Mouse (Mus musculus) E14TG2a.4 (cell line): Measurements from ENCODE around the gene Ppp6r2.

Experiments used
- H3K27me3 ChIP-seq: 2 replicates; pipeline ENCODE4 v1.6.1; 2014; ENCODE audit warnings: low read length, control low read depth; ENCODE audit not compliant: insufficient read depth
- H3K36me3 ChIP-seq: 2 replicates; pipeline ENCODE4 v1.6.1; 2014; ENCODE audit warnings: low read length, control low read depth; ENCODE audit not compliant: insufficient read depth
- H3K4me1 ChIP-seq: replicated peaks from 2 replicates; pipeline ENCODE4 v1.6.1; 2014; ENCODE audit warnings: low read depth, low read length, control low read depth
- H3K4me3 ChIP-seq: replicated peaks from 2 replicates; pipeline ENCODE4 v1.5.1; 2014; ENCODE audit warnings: mild to moderate bottlenecking, low read length
- H3K9me3 ChIP-seq: 2 replicates; pipeline ENCODE4 v1.6.1; 2014; ENCODE audit warnings: low read length, control low read depth
- CTCF ChIP-seq: conservative IDR thresholded peaks from 2 replicates; pipeline ENCODE4 v1.5.1; 2014; ENCODE audit warnings: low read length
- NANOG ChIP-seq: IDR thresholded peaks from 2 replicates; pipeline ENCODE4 v1.6.1; 2014; ENCODE audit warnings: borderline replicate concordance, low read length, mixed read lengths
- POU5F1 ChIP-seq: IDR thresholded peaks from 2 replicates; pipeline ENCODE4 v1.6.1; 2014; ENCODE audit warnings: low read length, borderline replicate concordance

Ppp6r2 gene

DNA sequence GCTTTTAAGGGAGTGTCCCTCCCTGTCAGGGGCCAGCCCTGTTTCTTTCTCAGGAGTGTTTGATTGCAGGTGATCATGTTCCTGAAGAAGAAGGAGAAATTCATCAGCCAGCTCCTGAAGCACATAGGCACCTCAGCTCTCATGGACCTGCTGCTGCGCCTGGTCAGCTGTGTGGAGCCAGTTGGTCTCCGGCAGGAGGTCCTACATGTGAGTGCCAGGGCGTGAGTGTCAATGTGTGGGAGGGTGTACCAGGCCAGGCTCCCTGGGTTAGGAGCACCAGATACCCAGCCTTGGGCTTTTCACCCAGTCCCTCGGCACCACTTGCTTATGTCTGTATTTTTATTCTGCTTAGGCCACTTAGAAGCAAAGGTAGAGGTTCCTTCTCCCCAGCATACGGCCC, 47.6 kb downstream of the Ppp6r2 start:
- H3K27me3 ChIP-seq, result no peaks in the 10 kb centered on the region
- no peaks in the 10 kb centered on the region for H3K9me3 ChIP-seq
- TF ChIP-seq CTCF, result no peak
- no peak for TF ChIP-seq POU5F1
- TF ChIP-seq NANOG, result no peak
- no peaks in the 10 kb centered on the region for H3K36me3 ChIP-seq
- no peaks in the 10 kb centered on the region for H3K4me1 ChIP-seq
- H3K4me3 ChIP-seq, result no peak overlapping the region

DNA sequence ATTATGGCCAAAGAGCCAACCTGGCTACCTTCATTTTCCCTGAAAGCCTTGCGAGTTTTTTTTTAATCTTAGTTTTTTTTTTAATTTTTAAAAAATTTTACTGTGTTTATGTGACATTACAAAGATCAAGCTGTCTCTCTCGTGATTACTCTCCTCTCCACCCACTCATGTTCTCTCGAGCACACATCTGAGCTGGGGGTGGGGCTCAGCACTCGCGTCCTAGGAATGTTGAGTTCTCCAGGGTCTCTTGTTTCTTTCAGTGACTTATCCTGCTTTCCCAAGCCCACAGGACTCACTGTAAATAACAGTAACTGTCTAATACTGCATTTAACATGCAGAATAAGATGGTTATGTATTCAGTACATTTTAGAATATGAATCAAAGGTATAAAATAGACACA, 53.1 kb downstream of the Ppp6r2 start:
- H3K4me3 ChIP-seq, result no peak overlapping the region
- H3K9me3 ChIP-seq, result no peaks in the 10 kb centered on the region
- H3K36me3 ChIP-seq, result no peaks in the 10 kb centered on the region
- no peak for TF ChIP-seq POU5F1
- no peak for TF ChIP-seq NANOG
- no peak for TF ChIP-seq CTCF
- no peaks in the 10 kb centered on the region for H3K4me1 ChIP-seq
- H3K27me3 ChIP-seq, result no peaks in the 10 kb centered on the region

DNA sequence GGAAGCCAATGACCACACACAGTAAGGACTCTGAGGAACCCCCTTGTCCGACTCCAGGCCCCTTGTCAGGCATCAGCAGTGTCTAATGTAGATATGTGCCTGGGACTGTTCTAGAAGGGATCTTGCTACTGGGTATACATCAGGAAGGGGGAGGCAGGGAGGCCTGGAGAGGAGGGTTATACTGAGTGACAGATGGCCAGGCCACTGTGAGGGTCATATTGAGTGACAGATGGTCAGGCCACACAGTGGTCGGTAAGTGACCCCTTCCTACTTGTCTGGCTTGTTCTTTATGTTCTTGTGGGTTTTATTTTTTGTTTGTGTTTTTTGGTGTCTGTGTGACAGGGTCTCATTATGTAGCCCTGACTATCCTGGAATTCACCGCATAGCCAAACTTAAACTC, 64.1 kb downstream of the Ppp6r2 start:
- Histone ChIP-seq H3K9me3 (no peaks in the 10 kb centered on the region), H3K4me1 (peaks cover 16% of the 10 kb centered on the region), H3K36me3 (peaks cover 8% of the 10 kb centered on the region; the same call in 1 of the 2 replicates), H3K4me3 (no peak overlapping the region), H3K27me3 (no peaks in the 10 kb centered on the region)
- TF ChIP-seq POU5F1 (no peak), CTCF (no peak), NANOG (no peak)

DNA sequence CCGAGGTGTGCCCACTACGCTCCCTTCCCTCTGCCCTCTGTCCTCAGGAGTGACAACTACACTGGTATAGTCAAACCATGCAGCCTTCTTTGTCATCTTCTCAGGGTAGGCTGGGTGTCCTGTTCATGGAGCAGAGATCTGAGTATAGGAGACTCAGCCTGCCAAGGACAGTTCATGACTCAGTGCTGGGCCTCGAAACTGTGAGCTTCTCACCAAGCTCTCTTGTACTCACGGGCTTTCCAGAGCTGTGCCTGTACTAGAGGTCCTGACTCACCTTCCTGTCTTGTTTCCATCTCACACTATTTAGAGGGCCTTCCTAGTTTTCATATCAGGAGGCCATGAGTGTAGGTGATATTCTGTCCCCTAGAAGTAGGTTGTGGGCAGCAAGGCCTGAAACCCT, 66.0 kb downstream of the Ppp6r2 start:
- no peaks in the 10 kb centered on the region for H3K27me3 ChIP-seq
- H3K4me1 ChIP-seq, result peaks cover 22% of the 10 kb centered on the region
- H3K9me3 ChIP-seq, result no peaks in the 10 kb centered on the region
- H3K36me3 ChIP-seq, result peaks cover 24% of the 10 kb centered on the region
- no peak overlapping the region for H3K4me3 ChIP-seq
- TF ChIP-seq CTCF, result no peak
- TF ChIP-seq NANOG, result no peak
- TF ChIP-seq POU5F1, result no peak

DNA sequence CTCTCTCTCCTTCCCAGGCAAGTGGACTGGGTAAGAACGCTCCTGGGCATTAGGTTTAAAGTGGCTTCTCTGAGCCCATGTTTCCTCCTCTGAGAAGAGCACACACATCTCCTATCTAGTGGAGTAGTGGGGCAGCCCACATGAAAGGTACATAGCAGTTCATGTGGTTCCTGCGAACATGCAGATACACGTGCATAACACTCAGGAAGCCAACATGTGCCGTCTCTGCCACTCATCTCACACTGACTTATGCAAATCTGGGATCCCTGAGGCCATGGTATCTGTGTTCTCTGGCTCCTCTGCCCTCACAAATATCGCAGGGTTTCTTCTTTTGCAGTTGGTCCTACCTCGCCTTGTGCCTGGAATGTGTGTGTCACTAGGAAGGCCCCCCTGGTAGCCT, 71.2 kb downstream of the Ppp6r2 start:
- Histone ChIP-seq H3K36me3 (peaks cover 72% of the 10 kb centered on the region), H3K4me3 (no peak overlapping the region), H3K9me3 (no peaks in the 10 kb centered on the region), H3K4me1 (peaks cover 24% of the 10 kb centered on the region), H3K27me3 (no peaks in the 10 kb centered on the region)
- TF ChIP-seq CTCF (no peak), NANOG (no peak), POU5F1 (no peak)

DNA sequence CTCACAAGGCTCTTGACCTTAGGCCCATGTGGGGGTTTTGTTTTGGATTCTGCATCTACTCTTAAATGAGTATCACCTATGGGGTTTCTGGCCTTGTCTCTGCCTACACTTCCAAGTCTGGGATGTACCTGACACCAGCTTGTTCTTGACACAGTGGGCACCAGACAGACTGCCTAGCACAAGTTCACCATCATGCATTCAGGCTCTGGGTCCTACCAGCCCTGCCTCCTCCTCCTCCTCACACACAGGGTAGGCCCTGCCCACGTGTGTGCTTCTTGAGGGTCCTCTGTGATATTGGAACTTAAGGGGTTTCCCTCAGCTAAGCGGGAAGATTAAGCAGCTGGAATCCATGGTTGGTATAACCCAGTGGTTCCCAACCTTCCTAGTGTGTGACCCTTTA, 72.7 kb downstream of the Ppp6r2 start:
- TF ChIP-seq NANOG (no peak), CTCF (no peak), POU5F1 (no peak)
- H3K36me3 ChIP-seq, result peaks cover 88% of the 10 kb centered on the region
- no peak overlapping the region for H3K4me3 ChIP-seq
- peaks cover 19% of the 10 kb centered on the region for H3K4me1 ChIP-seq
- H3K9me3 ChIP-seq, result no peaks in the 10 kb centered on the region
- no peaks in the 10 kb centered on the region for H3K27me3 ChIP-seq

DNA sequence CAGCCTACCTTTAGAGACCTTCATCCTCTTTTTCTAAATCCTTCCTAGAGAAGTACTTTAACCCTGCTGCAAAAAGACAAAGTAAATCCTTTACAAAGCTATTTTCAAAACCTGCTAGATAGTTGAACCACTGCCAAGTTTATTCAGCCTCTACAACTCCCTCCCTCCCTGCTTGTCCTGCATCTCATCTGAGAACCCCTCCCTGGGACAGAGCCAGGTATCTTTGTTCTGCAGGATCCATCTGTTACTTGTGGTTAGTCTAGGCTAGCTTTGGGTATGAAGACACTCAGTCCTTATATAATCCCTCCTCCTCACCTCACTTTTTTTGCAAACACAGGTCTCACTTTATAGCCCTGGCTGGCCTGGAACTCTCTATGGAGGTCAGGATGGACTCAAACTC, 73.7 kb downstream of the Ppp6r2 start:
- Histone ChIP-seq H3K36me3 (peaks cover 94% of the 10 kb centered on the region), H3K4me3 (no peak overlapping the region), H3K4me1 (peaks cover 17% of the 10 kb centered on the region), H3K9me3 (no peaks in the 10 kb centered on the region), H3K27me3 (no peaks in the 10 kb centered on the region)
- TF ChIP-seq CTCF (no peak), POU5F1 (no peak), NANOG (no peak)

DNA sequence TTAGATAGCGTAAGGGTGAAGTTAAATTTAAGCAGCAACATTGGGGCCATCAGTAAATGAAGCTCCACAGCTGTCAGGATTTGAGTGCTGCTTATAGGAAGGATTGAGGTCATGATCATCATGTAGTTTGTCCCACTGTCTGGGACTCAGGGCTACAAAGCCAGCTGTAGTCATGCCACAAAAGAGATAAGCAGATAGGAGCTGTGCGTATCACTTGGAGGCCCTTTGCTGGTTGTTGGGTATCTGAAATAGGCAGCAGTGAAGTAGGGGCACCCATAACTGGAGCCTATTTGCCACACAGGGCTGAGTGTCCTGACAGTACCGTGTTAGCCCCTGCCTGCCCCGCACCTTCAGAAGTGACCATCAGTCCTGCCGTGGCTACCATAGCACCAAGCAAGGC, 74.1 kb downstream of the Ppp6r2 start:
- TF ChIP-seq NANOG (no peak), POU5F1 (no peak), CTCF (no peak)
- Histone ChIP-seq H3K9me3 (no peaks in the 10 kb centered on the region), H3K4me1 (peaks cover 17% of the 10 kb centered on the region), H3K27me3 (no peaks in the 10 kb centered on the region), H3K36me3 (peaks cover 94% of the 10 kb centered on the region), H3K4me3 (no peak overlapping the region)

DNA sequence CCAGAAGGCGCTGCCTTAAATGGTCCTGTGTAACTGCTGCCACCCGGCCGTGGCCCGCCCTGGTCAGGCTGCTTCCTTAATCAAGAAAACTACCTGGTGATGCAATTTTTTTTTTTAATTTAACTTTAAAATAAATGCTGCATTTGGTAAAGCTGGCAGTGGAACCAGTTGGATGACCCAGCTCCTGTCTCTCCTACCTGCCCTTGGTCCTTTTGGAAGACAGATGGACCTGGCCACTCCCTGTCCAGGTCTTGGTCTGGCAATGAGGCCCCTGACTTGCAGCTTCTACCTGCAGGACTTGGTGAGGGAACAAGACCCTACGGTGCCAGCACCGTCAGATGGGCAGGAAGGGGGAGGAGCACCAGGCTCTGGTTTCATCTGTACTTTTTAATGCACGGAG, 74.8 kb downstream of the Ppp6r2 start:
- TF ChIP-seq CTCF (no peak), POU5F1 (no peak), NANOG (no peak)
- H3K4me3 ChIP-seq, result no peak overlapping the region
- H3K27me3 ChIP-seq, result no peaks in the 10 kb centered on the region
- H3K4me1 ChIP-seq, result peaks cover 17% of the 10 kb centered on the region
- peaks cover 94% of the 10 kb centered on the region for H3K36me3 ChIP-seq
- no peaks in the 10 kb centered on the region for H3K9me3 ChIP-seq

DNA sequence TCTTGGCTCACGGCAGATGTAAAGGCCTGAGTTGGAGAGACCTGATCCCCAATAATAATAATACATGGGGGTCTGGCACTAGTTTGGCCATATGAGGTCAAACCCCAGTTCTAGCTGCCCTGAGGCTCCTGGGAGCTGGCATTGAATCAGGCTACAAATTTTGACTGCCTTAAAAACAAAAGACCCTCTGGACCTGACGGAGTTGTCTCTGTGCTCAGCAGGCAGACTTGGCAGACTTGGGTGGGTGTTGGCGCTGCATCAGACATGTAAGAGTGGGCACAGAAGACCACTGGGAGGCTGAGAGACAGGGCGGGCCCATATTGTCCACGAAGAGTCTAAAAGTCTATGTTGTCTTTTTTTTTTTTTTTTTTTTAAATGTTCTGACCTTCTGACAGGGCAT, 75.2 kb downstream of the Ppp6r2 start:
- H3K9me3 ChIP-seq, result no peaks in the 10 kb centered on the region
- H3K4me1 ChIP-seq, result peaks cover 17% of the 10 kb centered on the region
- H3K36me3 ChIP-seq, result peaks cover 93% of the 10 kb centered on the region
- TF ChIP-seq CTCF (no peak), POU5F1 (no peak), NANOG (no peak)
- H3K27me3 ChIP-seq, result no peaks in the 10 kb centered on the region
- no peak overlapping the region for H3K4me3 ChIP-seq
